Mouse (Mus musculus): Measurements from ENCODE around the gene Cd4. TPM values are rescaled to one million over a fixed set of nuclear protein-coding genes. Genes with fewer than 3 reads are reported as not detected.
"Not testable (repeated sequence)": the region's sequence is repeated elsewhere in the genome, so short reads cannot be mapped to it uniquely, and the experiment has no call there.

The Cd4 gene
- polyA plus RNA-seq, 1 experiment from 2014 or later: 0.29 TPM

DNA sequence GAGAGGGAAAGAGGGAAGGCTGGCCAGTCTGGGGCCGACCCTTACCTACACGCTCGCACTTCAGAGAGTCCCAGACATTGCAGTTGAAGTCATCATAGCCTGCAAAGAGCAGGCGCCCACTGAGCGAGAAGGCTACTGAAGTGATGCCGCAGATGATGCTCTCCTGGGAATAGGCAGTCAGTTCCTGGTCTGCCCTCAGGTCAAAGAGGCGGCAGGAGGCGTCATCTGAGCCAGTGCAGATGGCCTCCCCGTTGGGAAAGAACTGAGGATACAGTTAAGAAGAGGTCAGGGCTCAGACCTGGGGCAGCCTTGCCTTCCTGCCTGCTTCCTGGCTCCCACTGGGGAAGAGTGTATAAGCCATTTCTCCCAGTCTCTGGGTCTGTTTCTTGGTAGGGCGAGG, 52.5 kb downstream of the Cd4 start:
- Histone ChIP-seq H3K4me2 (ENCODE audit: low read length) (no peak overlapping the region), H3K36me3 (ENCODE audit: control insufficient read depth, insufficient read depth, low read length) (peaks cover 17% of the 10 kb centered on the region), H3K9me3 (replicated peaks; ENCODE audit: control insufficient read depth, low read length) (no peaks in the 10 kb centered on the region), H3K4me3 (ENCODE audit: low read depth, low read length) (no peak overlapping the region), H3K9ac (ENCODE audit: low read length) (no peak overlapping the region), H3K27ac (ENCODE audit: low read depth, low read length) (no peak overlapping the region), H3K4me1 (ENCODE audit: control insufficient read depth, insufficient read depth, low read length) (peaks cover under 1% of the 10 kb centered on the region; the same call in 1 of the 2 replicates), H3K27me3 (replicated peaks; ENCODE audit: control insufficient read depth, insufficient read depth, low read length) (no peaks in the 10 kb centered on the region)
- DNase-seq (ENCODE audit: low spot score) (no peak), ATAC-seq (no peak)
- 69% methylated on average over 10 of the region's 10 CpGs for WGBS

DNA sequence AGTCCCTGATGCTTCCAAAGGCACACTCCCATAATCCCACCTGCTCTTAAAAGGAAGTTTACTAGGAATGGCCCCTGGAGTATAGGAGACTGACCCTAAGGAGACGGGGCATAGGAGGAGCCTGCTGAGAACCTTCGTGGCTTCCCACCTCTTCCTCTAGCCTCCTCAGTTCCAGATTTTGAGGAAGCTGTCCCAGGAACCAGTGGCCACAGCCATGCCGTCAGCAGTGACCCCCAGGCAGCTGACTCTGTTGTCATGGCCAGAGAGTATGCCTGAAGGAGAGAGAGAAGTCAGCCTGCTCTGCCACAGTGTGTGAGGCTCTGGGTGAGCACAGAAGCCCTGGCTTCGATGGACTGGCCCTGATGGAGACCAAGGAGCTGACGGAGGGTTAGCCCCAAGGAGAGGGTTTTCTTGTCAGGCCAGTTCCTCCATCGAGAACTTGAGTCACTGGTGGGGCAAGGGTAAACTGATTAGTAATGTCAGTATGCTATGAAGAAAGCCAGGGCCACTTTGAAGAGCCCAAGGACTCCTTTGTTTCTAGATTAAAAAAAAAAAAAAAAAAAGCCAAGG, 53.4 kb downstream of the Cd4 start:
- H3K9me3 ChIP-seq (replicated peaks; ENCODE audit: control insufficient read depth, low read length): no peaks in the 10 kb centered on the region
- DNase-seq (ENCODE audit: low spot score): no peak
- peaks cover 5% of the 10 kb centered on the region; the same call in 1 of the 2 replicates for H3K4me1 ChIP-seq (ENCODE audit: control insufficient read depth, insufficient read depth, low read length)
- H3K36me3 ChIP-seq (ENCODE audit: control insufficient read depth, insufficient read depth, low read length): peaks cover 17% of the 10 kb centered on the region
- no peak overlapping the region for H3K4me2 ChIP-seq (ENCODE audit: low read length)
- H3K27ac ChIP-seq (ENCODE audit: low read depth, low read length): no peak overlapping the region
- H3K27me3 ChIP-seq (replicated peaks; ENCODE audit: control insufficient read depth, insufficient read depth, low read length): no peaks in the 10 kb centered on the region
- H3K9ac ChIP-seq (ENCODE audit: low read length): no peak overlapping the region
- 86% methylated on average over 6 of the region's 6 CpGs for WGBS
- H3K4me3 ChIP-seq (ENCODE audit: low read depth, low read length): no peak overlapping the region
- no peak for ATAC-seq

DNA sequence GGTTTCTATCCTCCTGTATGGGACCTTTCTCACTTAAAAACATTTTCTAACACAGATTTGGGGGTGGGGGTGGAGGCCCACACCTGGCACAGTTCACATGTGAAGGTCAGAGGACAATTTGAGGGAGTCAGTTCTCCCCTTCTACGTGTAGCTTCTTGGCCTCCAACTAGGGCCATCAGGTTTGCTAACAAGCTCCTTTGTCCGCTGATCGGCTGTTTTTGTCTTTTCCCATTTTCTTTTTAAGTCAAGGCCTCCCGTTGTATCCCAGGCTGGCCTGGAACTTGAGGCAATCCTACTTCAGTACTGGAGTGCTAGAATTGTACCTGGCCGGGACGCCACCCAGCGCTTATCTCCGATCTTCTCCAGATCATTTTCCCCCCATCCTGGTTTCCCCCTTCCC, 56.4 kb downstream of the Cd4 start:
- WGBS: 90% methylated on average over 8 of the region's 8 CpGs
- H3K4me1 ChIP-seq (ENCODE audit: control insufficient read depth, insufficient read depth, low read length): peaks cover 11% of the 10 kb centered on the region
- ATAC-seq (no peak), DNase-seq (ENCODE audit: low spot score) (no peak)
- H3K27ac ChIP-seq (ENCODE audit: low read depth, low read length): no peak overlapping the region
- H3K27me3 ChIP-seq (replicated peaks; ENCODE audit: control insufficient read depth, insufficient read depth, low read length): no peaks in the 10 kb centered on the region
- peaks cover 25% of the 10 kb centered on the region for H3K36me3 ChIP-seq (ENCODE audit: control insufficient read depth, insufficient read depth, low read length)
- peak overlapping the region; percentile 67; the same call in 1 of the 2 replicates for H3K4me2 ChIP-seq (ENCODE audit: low read length)
- no peak overlapping the region for H3K4me3 ChIP-seq (ENCODE audit: low read depth, low read length)
- no peaks in the 10 kb centered on the region for H3K9me3 ChIP-seq (replicated peaks; ENCODE audit: control insufficient read depth, low read length)
- H3K9ac ChIP-seq (ENCODE audit: low read length): peak overlapping the region; percentile 17; the same call in 1 of the 2 replicates

DNA sequence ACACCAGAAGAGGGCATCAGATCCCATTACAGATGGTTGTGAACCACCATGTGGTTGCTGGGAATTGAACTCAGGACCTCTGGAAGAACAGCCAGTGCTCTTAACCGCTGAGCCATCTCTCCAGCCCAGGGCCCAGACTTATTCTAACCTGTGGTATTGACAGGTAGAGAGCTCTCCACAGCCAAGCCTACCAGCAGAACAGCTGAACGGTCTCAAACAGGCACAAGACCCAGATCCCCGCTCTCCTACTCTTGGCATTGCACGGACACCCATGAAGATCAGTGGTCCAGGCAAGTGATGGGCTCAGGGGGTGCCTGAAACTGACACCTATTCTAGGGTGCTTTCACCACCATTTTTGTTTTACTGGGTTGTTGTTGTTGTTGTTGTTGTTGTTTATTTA, 56.8 kb downstream of the Cd4 start:
- Histone ChIP-seq H3K4me2 (ENCODE audit: low read length) (peak overlapping the region; percentile 67), H3K4me1 (ENCODE audit: control insufficient read depth, insufficient read depth, low read length) (peaks cover 11% of the 10 kb centered on the region), H3K4me3 (ENCODE audit: low read depth, low read length) (peak overlapping the region; percentile 56; the same call in 1 of the 2 replicates), H3K36me3 (ENCODE audit: control insufficient read depth, insufficient read depth, low read length) (peaks cover 29% of the 10 kb centered on the region)
- not testable (repeated sequence) for H3K9me3 ChIP-seq (replicated peaks; ENCODE audit: control insufficient read depth, low read length); H3K9ac ChIP-seq (ENCODE audit: low read length); DNase-seq (ENCODE audit: low spot score); H3K27ac ChIP-seq (ENCODE audit: low read depth, low read length); ATAC-seq; H3K27me3 ChIP-seq (replicated peaks; ENCODE audit: control insufficient read depth, insufficient read depth, low read length)
- 93% methylated on average over 4 of the region's 4 CpGs for WGBS

DNA sequence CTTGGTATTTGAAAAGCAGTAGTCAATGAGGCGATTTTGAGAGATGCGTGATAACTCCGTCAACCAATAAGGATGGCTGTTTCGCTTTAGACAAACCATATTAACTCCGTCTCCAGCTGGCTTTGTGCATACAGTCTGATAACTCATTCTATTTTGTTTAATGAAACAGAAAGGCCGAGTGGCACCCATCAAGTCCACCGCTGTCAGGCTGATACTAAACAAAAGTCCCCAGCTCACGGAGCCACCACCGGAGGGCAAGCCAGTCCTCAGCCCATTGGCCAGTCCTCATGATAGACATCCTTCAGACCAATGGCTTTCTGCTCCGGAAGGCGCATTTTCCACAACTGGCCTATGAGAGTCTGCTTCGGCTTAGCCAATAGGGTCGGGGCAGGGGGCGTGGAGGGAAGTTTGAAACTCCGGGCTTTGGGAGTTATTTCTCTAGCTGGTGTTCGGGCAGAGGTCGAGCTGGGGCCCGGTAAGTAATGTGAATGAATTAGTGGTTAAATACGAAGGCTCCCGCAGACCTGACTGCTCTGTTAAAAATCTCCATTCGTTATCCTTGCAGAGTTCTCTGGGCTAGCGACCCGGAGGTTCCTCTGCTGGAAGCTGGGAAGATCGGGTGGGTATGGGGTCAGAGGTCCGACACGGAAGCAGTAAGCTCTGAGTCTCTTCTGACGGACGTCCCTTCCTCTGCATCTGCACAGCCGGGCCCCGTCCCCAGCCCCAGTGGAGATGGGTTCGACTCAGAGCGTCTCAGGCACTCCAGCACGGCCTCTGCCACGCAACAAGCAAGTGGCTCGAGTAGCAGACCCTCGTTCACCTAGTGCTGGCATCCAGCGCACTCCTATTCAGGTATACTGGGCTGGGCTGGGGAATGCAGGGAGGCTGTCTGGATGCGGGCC, 58.0 kb downstream of the Cd4 start:
- peak overlapping the region; percentile 67 for H3K4me2 ChIP-seq (ENCODE audit: low read length)
- WGBS: under 1% methylated on average over 38 of the region's 38 CpGs
- H3K4me1 ChIP-seq (ENCODE audit: control insufficient read depth, insufficient read depth, low read length): peaks cover 11% of the 10 kb centered on the region
- peak overlapping the region; percentile 71 for H3K9ac ChIP-seq (ENCODE audit: low read length)
- DNase-seq (ENCODE audit: low spot score): peak; percentile 99
- no peaks in the 10 kb centered on the region for H3K9me3 ChIP-seq (replicated peaks; ENCODE audit: control insufficient read depth, low read length)
- H3K27ac ChIP-seq (ENCODE audit: low read depth, low read length): peak overlapping the region; percentile 73
- H3K36me3 ChIP-seq (ENCODE audit: control insufficient read depth, insufficient read depth, low read length): peaks cover 40% of the 10 kb centered on the region
- peak overlapping the region; percentile 56 for H3K4me3 ChIP-seq (ENCODE audit: low read depth, low read length)
- H3K27me3 ChIP-seq (replicated peaks; ENCODE audit: control insufficient read depth, insufficient read depth, low read length): no peaks in the 10 kb centered on the region
- peak; percentile 88 for ATAC-seq

DNA sequence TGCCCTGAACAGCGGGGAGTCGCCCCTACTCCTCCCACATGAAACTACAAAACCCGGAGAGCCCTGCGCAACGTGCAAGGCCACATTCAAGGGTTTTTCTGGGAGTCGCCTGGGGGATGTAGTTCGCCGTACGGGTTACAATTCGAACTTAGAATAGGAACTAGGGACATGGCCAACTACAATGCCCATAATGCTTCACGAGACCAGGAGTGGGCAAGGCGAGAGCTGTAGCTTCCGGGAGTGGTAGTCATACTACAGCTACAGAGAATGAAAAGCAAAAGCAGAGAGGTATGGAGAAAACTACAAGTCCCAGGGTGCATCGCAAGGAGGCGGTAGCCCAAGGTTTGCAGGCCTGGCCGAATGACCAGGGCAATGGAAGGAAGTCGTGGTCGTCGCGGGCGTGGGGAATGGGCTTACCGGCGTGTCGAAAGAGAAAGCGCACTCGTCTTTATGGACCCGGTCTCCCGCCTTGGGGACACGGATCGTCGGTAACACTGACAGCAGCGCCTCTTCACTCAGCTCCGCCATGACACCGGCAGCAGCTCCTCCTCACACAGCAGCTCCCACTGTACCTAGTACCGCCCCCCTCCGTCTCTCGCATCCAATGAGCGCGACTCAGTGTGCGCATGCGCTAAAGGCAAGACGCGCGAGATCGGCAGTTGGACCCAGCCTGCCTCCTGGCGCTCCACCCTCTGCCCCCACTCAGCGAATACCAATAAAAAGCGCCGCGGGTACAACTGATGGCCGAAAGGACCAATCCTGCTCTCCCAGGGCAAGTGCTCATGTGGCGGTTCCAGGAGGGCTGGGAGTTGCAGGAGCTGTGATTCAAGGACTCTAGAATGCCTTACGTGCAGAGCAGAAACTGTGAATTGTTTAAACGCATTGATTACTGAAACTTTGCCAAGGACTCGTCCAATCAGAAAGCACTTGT, 58.9 kb downstream of the Cd4 start, which contains the start of the genes Usp5 and Cdca3:
TSS of gene Usp5 (minus strand) at position 617 of the 931 bp plus-strand sequence.
TSS of gene Cdca3 (plus strand) at position 680 of the 931 bp plus-strand sequence.
- Histone ChIP-seq H3K4me1 (ENCODE audit: control insufficient read depth, insufficient read depth, low read length) (peaks cover 11% of the 10 kb centered on the region), H3K4me2 (ENCODE audit: low read length) (peak within 1 kb of the TSS; percentile 95), H3K4me3 (ENCODE audit: low read depth, low read length) (peak within 1 kb of the TSS; percentile 56), H3K9me3 (replicated peaks; ENCODE audit: control insufficient read depth, low read length) (no peaks in the 10 kb centered on the region), H3K9ac (ENCODE audit: low read length) (peak within 1 kb of the TSS; percentile 71), H3K27me3 (replicated peaks; ENCODE audit: control insufficient read depth, insufficient read depth, low read length) (no peaks in the 10 kb centered on the region), H3K36me3 (ENCODE audit: control insufficient read depth, insufficient read depth, low read length) (peaks cover 44% of the 10 kb centered on the region), H3K27ac (ENCODE audit: low read depth, low read length) (peak within 1 kb of the TSS; percentile 73)
- peak; percentile 94 for ATAC-seq
- under 1% methylated on average over 55 of the region's 55 CpGs for WGBS
- peak; percentile 100 for DNase-seq (ENCODE audit: low spot score)

DNA sequence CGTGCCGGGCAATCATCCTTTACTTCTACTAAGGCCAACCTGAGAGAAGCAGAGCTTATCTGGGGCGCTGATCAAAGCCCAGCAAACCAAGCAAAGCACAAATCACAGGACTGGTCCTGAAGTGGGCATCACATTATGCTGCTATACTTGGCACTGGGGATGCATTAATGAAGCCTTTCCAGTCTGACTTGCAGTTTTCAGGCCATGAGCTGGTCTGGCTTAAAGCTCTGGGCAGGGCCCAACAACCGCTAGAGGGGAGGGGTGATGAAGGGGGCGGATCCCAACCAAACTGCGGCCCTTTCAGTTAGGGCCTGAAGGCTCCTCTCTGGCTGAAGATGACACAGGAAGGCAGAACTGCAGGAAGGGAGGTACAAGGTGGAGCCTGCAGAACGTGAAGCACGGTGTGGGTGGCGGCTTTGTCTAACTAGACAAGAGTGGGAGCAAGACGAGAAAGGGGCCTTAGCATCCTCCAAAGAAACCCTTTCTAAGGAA, 59.9 kb downstream of the Cd4 start:
- no peaks in the 10 kb centered on the region for H3K27me3 ChIP-seq (replicated peaks; ENCODE audit: control insufficient read depth, insufficient read depth, low read length)
- ATAC-seq (no peak), DNase-seq (ENCODE audit: low spot score) (peak; percentile 50)
- WGBS: 25% methylated on average over 10 of the region's 10 CpGs
- peaks cover 54% of the 10 kb centered on the region for H3K36me3 ChIP-seq (ENCODE audit: control insufficient read depth, insufficient read depth, low read length)
- peak overlapping the region; percentile 56 for H3K4me3 ChIP-seq (ENCODE audit: low read depth, low read length)
- H3K4me2 ChIP-seq (ENCODE audit: low read length): peak overlapping the region; percentile 95
- H3K9me3 ChIP-seq (replicated peaks; ENCODE audit: control insufficient read depth, low read length): no peaks in the 10 kb centered on the region
- peak overlapping the region; percentile 65 for H3K9ac ChIP-seq (ENCODE audit: low read length)
- H3K27ac ChIP-seq (ENCODE audit: low read depth, low read length): peak overlapping the region; percentile 49; the same call in 1 of the 2 replicates
- peaks cover 11% of the 10 kb centered on the region for H3K4me1 ChIP-seq (ENCODE audit: control insufficient read depth, insufficient read depth, low read length)

DNA sequence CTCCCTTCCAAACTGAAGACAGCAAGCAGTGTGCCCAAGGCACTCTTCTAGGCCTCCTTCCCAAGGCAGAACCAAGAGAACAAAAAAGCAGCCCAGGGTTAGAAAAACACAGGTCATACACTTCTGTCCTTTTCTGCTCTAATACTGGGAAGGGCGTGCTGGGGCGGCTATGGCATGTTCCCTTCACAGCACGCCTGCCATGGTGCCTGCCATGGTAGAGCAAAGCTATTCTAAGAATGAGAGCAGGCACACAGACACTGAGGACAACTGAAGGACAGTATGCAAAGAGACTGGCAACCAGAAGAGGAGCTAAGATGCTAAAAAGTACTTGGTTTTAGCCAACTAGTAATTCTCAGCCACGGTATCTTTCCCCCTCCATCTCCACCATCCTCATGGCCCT, 66.0 kb downstream of the Cd4 start:
- no peak overlapping the region for H3K4me3 ChIP-seq (ENCODE audit: low read depth, low read length)
- H3K27me3 ChIP-seq (replicated peaks; ENCODE audit: control insufficient read depth, insufficient read depth, low read length): no peaks in the 10 kb centered on the region
- H3K9ac ChIP-seq (ENCODE audit: low read length): no peak overlapping the region
- DNase-seq (ENCODE audit: low spot score) (no peak), ATAC-seq (no peak)
- H3K4me2 ChIP-seq (ENCODE audit: low read length): no peak overlapping the region
- no peaks in the 10 kb centered on the region for H3K4me1 ChIP-seq (ENCODE audit: control insufficient read depth, insufficient read depth, low read length)
- no peak overlapping the region for H3K27ac ChIP-seq (ENCODE audit: low read depth, low read length)
- H3K9me3 ChIP-seq (replicated peaks; ENCODE audit: control insufficient read depth, low read length): no peaks in the 10 kb centered on the region
- peaks cover 98% of the 10 kb centered on the region for H3K36me3 ChIP-seq (ENCODE audit: control insufficient read depth, insufficient read depth, low read length)
- 96% methylated on average over 4 of the region's 4 CpGs for WGBS

Data from forebrain, embryonic 14.5 days (tissue).